Mouse (Mus musculus) limb, embryonic 13.5 days (tissue): ENCODE results near the gene Rnf208. TPM values are rescaled to one million over a fixed set of nuclear protein-coding genes. Genes with fewer than 3 reads are reported as not detected.

Source experiments
- ATAC-seq: fragments of 200-750 bp; cut with Nextera tagmentation; 2 replicates; pipeline ENCODE4 v1.8.0; 2017; ENCODE audit warnings: low read depth, moderate number of reproducible peaks, moderate TSS enrichment; ENCODE audit not compliant: low FRiP score
- H3K27ac ChIP-seq: fragments of 300-500 bp; sonication (generic); 2 replicates; pipeline ENCODE4 v1.5.1; 2015; ENCODE audit warnings: inconsistent platforms, mild to moderate bottlenecking, moderate library complexity
- H3K27me3 ChIP-seq: fragments of 300-500 bp; sonication (generic); 2 replicates; pipeline ENCODE4 v1.6.1; 2015; ENCODE audit warnings: mild to moderate bottlenecking, inconsistent platforms
- H3K36me3 ChIP-seq: fragments of 300-500 bp; sonication (generic); 2 replicates; pipeline ENCODE4 v1.6.1; 2015; ENCODE audit warnings: inconsistent platforms, mild to moderate bottlenecking, moderate library complexity
- H3K4me1 ChIP-seq: fragments of 300-500 bp; sonication (generic); 2 replicates; pipeline ENCODE4 v1.6.1; 2015; ENCODE audit warnings: inconsistent platforms
- H3K4me2 ChIP-seq: fragments of 300-500 bp; sonication (generic); replicated peaks from 2 replicates; pipeline ENCODE4 v1.6.1; 2015; ENCODE audit warnings: inconsistent platforms, mild to moderate bottlenecking, moderate library complexity
- H3K4me3 ChIP-seq: fragments of 300-500 bp; sonication (generic); 2 replicates; pipeline ENCODE4 v1.5.1; 2015; ENCODE audit warnings: moderate library complexity, mild to moderate bottlenecking, inconsistent platforms
- H3K9ac ChIP-seq: fragments of 300-500 bp; sonication (generic); 2 replicates; pipeline ENCODE4 v1.6.1; 2015; ENCODE audit warnings: mild to moderate bottlenecking, inconsistent platforms
- H3K9me3 ChIP-seq: fragments of 300-500 bp; sonication (generic); 2 replicates; pipeline ENCODE4 v1.6.1; 2016; ENCODE audit warnings: inconsistent platforms
- WGBS: fragments of 180-500 bp; shearing (Covaris S2); methylation state at CpG from one replicate; pipeline ENCODE4 v1.1.7; 2015; 5-methylcytosine and 5-hydroxymethylcytosine counted together
- polyA plus RNA-seq: library from polyadenylated mRNA; unstranded; fragments of >200 nt; fragmentation: Nextera tagmentation; extraction: Ambion mirVana; gene quantifications from 2 replicates; pipeline ENCODE4 v1.2.1, GENCODE M21; 2015

Rnf208 gene
- polyA plus RNA-seq = 8.6 and 9.2 TPM in 2 replicates

DNA sequence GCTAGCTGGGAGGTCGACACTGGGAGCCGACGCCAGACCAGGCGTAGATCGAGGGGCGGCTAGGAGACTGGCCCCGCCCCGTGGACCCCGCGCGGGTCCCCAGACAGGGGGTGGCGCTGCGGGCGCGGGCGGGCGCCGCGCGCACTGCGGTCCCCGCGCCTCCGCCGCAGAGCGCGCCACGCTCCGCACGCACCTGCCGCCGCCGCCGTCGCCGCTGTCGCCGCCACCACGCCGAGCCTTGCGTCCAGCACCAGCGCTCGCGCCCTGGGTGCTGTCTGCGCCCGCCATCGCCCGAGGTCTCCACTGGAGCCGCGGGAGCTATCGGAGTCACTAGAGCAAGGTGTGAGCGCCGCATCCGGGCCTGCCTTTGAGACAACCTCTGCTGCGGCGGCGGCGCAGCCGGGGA is at the start of gene Rnf208, which contains the start of gene Cysrt1:
Gene Rnf208, plus strand, starts transcription at position 155 of the 406 bp plus-strand sequence.
Gene Cysrt1, minus strand, starts transcription at position 352 of the 406 bp plus-strand sequence.
- peaks cover 18% of the 10 kb centered on the region for H3K36me3 ChIP-seq
- WGBS = 0% methylated on average over 39 of the region's 59 CpGs
- H3K4me2 ChIP-seq = peak within 1 kb of the TSS; percentile 95
- peaks cover 45% of the 10 kb centered on the region for H3K27me3 ChIP-seq
- H3K4me1 ChIP-seq = peaks cover 24% of the 10 kb centered on the region
- ATAC-seq = no peak
- H3K9ac ChIP-seq = peak within 1 kb of the TSS; percentile 70
- no peaks in the 10 kb centered on the region for H3K9me3 ChIP-seq
- peak within 1 kb of the TSS; percentile 58 for H3K4me3 ChIP-seq
- no peak within 1 kb of the TSS for H3K27ac ChIP-seq

DNA sequence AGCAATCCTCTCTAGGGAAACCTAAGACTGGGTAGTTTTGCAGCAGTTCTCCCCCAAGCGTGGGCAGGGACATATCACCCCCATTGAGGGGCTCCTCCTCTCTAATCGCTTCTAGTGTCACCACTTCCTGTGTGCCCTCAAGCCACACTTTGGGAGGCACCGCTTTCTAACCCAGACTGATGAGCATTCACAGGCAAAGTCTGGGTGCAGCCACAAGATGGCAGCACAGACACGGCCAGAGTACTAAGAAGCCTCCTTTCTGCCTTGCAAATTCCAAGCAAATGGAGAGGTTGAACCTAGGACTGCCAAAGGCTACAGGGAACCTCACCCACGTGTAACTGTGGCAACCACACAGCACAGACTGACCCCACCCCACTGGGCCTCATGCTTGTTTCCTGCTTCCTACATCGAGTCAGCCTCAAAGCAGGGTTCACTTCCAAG is 48.7 kb upstream of the Rnf208 start:
- Histone ChIP-seq H3K4me2 (peak overlapping the region; percentile 34), H3K27ac (no peak overlapping the region), H3K4me3 (no peak overlapping the region), H3K9me3 (no peaks in the 10 kb centered on the region), H3K9ac (peak overlapping the region; percentile 45; the same call in 1 of the 2 replicates), H3K36me3 (peaks cover 5% of the 10 kb centered on the region), H3K4me1 (peaks cover 12% of the 10 kb centered on the region), H3K27me3 (peaks cover 38% of the 10 kb centered on the region)
- 0% methylated on average over 6 of the region's 6 CpGs for WGBS
- ATAC-seq = peak; percentile 84

DNA sequence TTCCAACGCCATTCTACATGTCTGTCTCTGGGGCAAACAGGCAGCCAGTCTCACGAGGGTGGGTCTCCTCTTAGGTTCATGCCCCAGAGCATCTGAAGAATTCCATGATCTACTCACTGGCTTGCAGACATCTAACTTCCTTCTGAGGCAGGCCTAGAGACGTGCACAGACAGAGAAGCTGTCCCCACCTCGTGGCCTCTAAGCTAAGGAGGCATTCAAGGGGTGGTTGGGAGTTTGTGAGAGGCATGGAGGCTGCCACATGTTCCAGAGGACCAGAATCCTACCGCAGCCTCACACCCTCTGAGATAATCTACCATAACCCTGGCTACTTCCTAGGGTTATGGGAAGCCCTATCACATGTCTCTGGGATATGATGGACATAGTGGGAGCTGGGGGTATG is 48.0 kb upstream of the Rnf208 start:
- Histone ChIP-seq H3K9ac (no peak overlapping the region), H3K36me3 (peaks cover 12% of the 10 kb centered on the region), H3K4me2 (no peak overlapping the region), H3K27ac (no peak overlapping the region), H3K9me3 (no peaks in the 10 kb centered on the region), H3K4me1 (peaks cover 12% of the 10 kb centered on the region), H3K27me3 (peaks cover 38% of the 10 kb centered on the region), H3K4me3 (no peak overlapping the region)
- ATAC-seq = no peak
- 75% methylated on average over 5 of the region's 5 CpGs for WGBS

DNA sequence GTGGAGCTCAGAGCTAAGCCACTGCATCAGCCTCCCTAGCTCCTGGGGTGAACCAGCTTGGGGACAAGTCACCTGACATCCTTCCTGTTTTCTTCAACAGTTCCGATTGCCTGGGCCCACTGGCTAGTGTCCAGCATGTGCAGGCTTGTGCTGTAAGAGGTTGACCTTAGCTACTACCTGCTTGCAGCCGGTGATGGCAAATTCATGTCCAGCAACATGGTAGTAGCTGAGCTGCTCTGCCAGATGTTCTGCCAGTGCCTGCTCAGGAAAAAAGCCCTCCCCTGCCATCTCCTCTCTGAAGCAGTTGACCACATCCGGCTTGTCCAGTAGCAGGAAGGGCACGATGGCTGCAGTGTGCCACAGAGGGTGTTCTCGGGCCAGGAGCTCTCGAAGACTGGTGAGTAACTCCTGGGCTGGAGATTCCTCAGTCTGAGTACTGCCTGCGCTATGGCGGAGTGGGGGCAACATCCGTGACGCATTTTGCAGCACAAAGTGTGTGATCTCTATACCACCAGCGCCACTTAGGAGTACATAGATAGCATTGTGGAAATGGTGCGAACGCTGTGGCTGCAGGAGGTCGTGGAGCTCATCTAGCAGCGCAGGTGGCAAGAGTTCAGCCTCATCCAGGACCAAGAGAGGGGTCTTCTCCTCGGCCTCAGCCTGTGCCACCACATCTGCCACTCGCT is 47.4 kb upstream of the Rnf208 start:
- Histone ChIP-seq H3K4me3 (no peak overlapping the region), H3K27me3 (peaks cover 38% of the 10 kb centered on the region), H3K4me1 (peaks cover 12% of the 10 kb centered on the region), H3K27ac (no peak overlapping the region), H3K9me3 (no peaks in the 10 kb centered on the region), H3K36me3 (peaks cover 17% of the 10 kb centered on the region), H3K9ac (no peak overlapping the region), H3K4me2 (peak overlapping the region; percentile 55)
- no peak for ATAC-seq
- 83% methylated on average over 17 of the region's 17 CpGs for WGBS

DNA sequence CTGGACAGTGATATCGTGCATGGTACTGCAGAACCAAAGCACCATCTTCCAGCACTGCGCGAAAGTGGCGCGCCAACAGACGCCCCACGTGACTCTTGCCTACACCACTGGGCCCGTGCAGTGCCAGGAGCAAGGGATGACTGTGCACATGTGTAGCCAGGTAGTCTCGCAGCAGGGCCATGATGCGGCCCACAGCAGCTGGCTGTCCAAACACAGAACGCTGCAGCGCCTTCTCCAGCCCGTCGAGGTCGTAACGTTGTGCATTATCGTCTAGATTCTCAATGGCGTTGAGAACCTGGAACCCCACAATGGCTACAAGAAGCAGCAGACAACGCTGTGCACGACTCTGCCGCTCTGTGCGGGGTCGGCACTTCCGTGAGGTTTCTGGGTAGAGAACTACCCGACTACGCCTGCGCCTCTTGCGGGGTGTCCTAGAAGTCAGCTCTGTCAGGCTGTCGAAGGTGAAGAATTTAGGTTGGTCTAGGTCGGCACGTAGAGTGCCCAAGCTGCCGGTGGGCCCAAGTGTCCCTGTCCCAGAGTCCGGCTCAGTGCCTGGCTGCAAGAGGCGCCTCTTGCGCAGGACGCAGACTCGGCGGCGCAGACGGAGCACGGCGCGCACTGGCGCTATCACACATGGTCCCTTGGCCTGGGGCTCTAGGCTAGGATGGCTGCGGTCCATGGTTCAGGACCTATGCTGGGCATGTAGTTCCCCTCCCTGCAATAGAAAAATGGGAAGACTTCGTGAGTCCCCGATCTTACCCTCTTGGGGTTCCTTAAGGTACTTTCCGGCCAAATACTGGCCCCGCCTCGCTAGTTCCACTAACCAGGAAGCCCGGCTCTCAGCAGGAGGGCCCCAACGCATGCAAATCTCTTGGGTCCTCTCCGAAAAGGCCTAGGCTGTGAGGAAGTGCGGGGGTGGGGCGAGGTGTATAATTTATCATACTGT is 46.6 kb upstream of the Rnf208 start:
- Histone ChIP-seq H3K4me2 (peak overlapping the region; percentile 55), H3K9me3 (no peaks in the 10 kb centered on the region)

DNA sequence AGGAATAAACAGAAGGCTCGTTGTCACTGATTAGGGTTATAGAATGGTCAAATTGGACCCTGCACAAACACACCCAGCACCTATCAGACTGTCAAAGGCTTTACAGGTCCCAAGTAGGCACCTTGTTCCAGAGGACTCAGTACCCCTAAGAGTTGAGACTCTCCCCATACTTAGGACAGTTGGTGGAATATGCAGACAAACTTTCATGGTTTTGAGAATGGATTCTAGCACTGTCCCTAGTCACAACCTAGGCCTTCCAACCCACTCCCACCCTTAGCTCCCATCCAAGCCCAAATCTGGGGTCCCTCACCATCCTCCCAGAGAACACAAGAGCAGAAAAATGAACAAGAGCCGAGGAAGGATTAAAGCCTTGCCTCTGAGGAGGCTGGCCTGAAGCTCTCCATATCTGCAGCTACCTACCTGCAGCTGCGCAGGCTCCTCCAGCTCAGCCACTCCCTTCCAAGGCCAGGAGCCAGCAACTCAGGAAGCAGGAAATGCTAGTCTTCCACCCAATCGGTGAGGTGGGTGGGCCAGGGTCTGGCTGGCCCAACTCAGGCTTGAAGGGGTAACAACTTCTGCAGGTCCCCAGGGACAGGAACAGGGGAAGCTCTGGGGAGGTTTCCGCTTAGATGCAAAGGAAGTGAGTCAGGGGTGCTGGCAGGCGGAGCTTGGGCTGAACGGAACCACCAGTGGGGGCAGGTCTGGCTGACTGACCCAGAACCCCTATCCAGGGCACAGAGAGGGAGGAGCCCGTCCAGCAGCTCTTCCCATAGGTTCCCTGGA is 45.7 kb upstream of the Rnf208 start, which contains the start of gene Tor4a:
Gene Tor4a, minus strand, starts transcription at position 715 of the 783 bp plus-strand sequence.
- WGBS = 4% methylated on average over 8 of the region's 8 CpGs
- Histone ChIP-seq H3K27ac (0 out of 2 replicates have a peak within 1 kb of the TSS, but pooled peaks have one; percentile 3), H3K36me3 (peaks cover 35% of the 10 kb centered on the region), H3K4me3 (peak within 1 kb of the TSS; percentile 33), H3K9me3 (no peaks in the 10 kb centered on the region), H3K4me1 (peaks cover 12% of the 10 kb centered on the region), H3K9ac (no peak within 1 kb of the TSS), H3K27me3 (peaks cover 38% of the 10 kb centered on the region), H3K4me2 (peak within 1 kb of the TSS; percentile 55)
- 0 out of 2 replicates have a peak, but pooled peaks have one; percentile 48 for ATAC-seq

More for the DNA sequence above, 46.6 kb upstream of the Rnf208 start:
- H3K27ac ChIP-seq = 0 out of 2 replicates have a peak overlapping the region, but pooled peaks have one; percentile 3
- 22% methylated on average over 55 of the region's 55 CpGs for WGBS
- peaks cover 12% of the 10 kb centered on the region for H3K4me1 ChIP-seq
- peak overlapping the region; percentile 33 for H3K4me3 ChIP-seq
- ATAC-seq = no peak
- H3K27me3 ChIP-seq = peaks cover 38% of the 10 kb centered on the region
- peaks cover 26% of the 10 kb centered on the region for H3K36me3 ChIP-seq
- H3K9ac ChIP-seq = no peak overlapping the region

DNA sequence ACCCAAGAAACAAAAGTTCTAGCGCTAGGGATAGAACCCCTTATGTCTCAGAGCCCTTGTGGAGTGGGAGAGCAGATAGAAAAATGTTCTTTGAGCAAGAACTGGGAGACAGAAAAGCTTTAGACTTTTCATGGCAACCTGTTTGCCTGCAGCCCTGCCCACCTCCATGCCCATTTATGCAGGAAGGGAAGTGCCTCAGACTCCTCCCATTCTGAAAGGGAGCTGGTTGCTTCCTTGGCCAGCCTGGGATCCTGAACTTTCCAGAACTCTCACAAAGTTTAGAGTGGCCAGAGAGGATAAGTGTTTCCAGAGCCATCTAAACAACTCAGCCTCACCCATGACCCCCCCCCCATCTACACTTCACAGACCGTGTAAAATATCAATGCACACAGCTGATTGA is 44.9 kb upstream of the Rnf208 start:
- H3K36me3 ChIP-seq = peaks cover 43% of the 10 kb centered on the region
- WGBS = 25% methylated on average over 2 of the region's 2 CpGs
- ATAC-seq = no peak
- H3K27ac ChIP-seq = no peak overlapping the region
- H3K9me3 ChIP-seq = no peaks in the 10 kb centered on the region
- H3K9ac ChIP-seq = no peak overlapping the region
- no peak overlapping the region for H3K4me3 ChIP-seq
- 0 out of 2 replicates have a peak overlapping the region, but pooled peaks have one; percentile 55 for H3K4me2 ChIP-seq
- peaks cover 38% of the 10 kb centered on the region for H3K27me3 ChIP-seq
- peaks cover 12% of the 10 kb centered on the region for H3K4me1 ChIP-seq

DNA sequence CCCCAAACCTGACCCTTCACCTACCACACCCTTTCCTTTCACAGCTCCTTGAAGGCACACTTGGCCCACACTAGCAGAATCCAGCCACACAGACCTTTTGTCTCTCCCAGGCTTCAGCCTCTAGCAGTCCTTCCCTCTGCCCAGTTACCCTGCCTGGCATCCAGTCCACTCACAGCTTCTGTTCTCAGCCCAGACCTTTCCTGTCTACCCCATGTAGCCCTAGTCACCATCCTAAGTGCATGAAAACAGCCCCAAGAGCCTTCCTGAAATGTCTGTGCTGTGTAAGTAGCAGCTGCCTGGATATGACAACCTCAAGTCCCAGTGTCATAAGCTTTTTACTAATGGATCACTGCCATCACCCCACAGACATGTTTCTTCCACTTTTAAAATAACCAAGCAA is 44.1 kb upstream of the Rnf208 start:
- H3K9ac ChIP-seq = no peak overlapping the region
- ATAC-seq = no peak

DNA sequence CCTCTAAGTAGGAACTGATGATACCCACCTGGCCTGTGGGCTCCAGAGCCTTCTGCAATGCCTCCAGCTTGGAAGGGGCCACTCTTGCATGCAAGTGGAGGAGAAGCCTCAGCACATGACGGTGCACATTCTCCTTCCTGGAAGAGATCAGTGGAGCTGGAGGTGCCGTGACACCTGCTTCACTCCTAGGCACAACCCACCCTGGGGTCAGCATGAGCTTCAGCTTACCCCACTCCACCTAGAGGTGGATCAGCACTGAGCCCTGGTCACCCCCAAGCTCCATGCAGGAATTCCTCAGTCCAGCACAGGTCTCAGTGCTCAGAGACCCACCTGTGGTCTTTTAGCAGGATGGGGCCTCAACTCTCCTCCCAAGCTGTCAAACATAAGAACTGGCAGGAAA is 41.4 kb upstream of the Rnf208 start:
- peaks cover 18% of the 10 kb centered on the region for H3K27me3 ChIP-seq
- H3K4me1 ChIP-seq = 0 out of 2 replicates have a peak, but pooled peaks cover 4% of the 10 kb centered on the region
- 93% methylated on average over 2 of the region's 2 CpGs for WGBS
- H3K9me3 ChIP-seq = no peaks in the 10 kb centered on the region
- H3K4me3 ChIP-seq = no peak overlapping the region
- H3K36me3 ChIP-seq = peaks cover 77% of the 10 kb centered on the region
- no peak overlapping the region for H3K4me2 ChIP-seq
- no peak overlapping the region for H3K9ac ChIP-seq
- H3K27ac ChIP-seq = no peak overlapping the region
- ATAC-seq = no peak

More for the DNA sequence above, 44.1 kb upstream of the Rnf208 start:
- Histone ChIP-seq H3K27ac (no peak overlapping the region), H3K4me3 (no peak overlapping the region), H3K4me1 (peaks cover 12% of the 10 kb centered on the region), H3K4me2 (no peak overlapping the region), H3K36me3 (peaks cover 51% of the 10 kb centered on the region), H3K9me3 (no peaks in the 10 kb centered on the region), H3K27me3 (peaks cover 38% of the 10 kb centered on the region)

DNA sequence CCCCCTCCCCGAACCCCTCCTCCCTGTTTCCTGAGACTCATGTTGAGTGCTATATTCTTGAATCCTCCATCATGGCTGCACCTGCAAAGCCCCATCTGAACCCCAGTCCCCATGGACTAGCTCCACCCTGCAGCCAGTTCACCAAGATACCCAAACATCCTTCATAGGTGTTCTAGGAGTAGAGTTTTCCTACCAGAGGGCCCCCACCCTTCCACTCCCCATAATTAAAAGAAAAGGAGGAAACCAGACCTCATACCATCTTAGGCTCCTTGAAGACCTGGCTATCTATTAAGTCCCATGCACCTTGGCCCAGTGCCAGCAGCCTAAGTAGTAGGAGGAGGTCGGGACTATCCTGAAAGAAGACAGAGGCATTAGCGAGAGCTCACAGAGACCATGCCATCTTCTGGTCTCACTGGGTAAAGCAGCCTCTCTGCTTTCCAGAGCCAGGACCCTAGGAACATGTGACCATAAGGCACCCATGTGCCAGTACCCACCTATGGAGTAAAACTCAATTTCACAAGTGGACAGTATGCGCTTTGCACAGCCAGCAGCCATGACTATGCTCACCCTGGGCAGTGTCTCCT is 38.3 kb upstream of the Rnf208 start:
- H3K36me3 ChIP-seq = peaks cover 99% of the 10 kb centered on the region
- no peaks in the 10 kb centered on the region for H3K9me3 ChIP-seq
- H3K27me3 ChIP-seq = no peaks in the 10 kb centered on the region
- no peak for ATAC-seq
- H3K4me1 ChIP-seq = no peaks in the 10 kb centered on the region
- no peak overlapping the region for H3K27ac ChIP-seq
- no peak overlapping the region for H3K4me3 ChIP-seq
- no peak overlapping the region for H3K4me2 ChIP-seq
- WGBS = 75% methylated on average over 4 of the region's 4 CpGs
- H3K9ac ChIP-seq = no peak overlapping the region

DNA sequence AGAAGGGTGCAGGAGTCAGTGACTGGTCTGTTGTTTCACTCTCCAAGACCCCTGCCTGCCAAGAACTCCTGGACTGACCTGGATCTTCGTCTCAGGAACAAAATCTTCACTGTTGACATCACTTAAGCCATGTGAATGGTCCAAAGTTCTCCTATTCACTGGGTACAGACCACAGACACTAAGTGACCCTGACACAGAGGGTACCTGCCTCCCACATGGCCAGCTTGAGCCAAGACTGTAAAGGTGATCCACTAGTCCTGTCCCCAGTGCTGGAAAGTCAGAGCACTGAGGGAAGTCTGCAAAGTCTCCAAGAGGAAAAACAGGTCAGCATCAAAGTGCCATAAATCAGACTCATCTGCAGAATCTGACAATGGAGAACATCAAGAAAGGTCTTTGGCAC is 34.5 kb upstream of the Rnf208 start:
- Histone ChIP-seq H3K27ac (no peak overlapping the region), H3K4me2 (no peak overlapping the region), H3K9ac (no peak overlapping the region), H3K9me3 (no peaks in the 10 kb centered on the region), H3K4me3 (no peak overlapping the region), H3K4me1 (peaks cover 15% of the 10 kb centered on the region), H3K36me3 (peaks cover 69% of the 10 kb centered on the region), H3K27me3 (0 out of 2 replicates have a peak, but pooled peaks cover under 1% of the 10 kb centered on the region)
- 87% methylated on average over 1 of the region's 1 CpGs for WGBS
- ATAC-seq = no peak
